Mouse (Mus musculus): ENCODE data around the gene Kcnk7.

- TF ChIP-seq CTCF (IDR thresholded peaks at IDR 0.05), result no peak
- TF ChIP-seq EP300 (IDR thresholded peaks at IDR 0.05; ENCODE audit: insufficient read depth, low read depth, low read length), result no peak
- TF ChIP-seq POLR2A (IDR thresholded peaks at IDR 0.05; ENCODE audit: insufficient read depth, low read depth, low read length), result no peak
Observed at GRCm38 (mm10) chr19:5687738-5688137, 16.4 kb upstream of the Kcnk7 start.

Measured in heart, adult 2 months (tissue).